Mouse (Mus musculus): Measurements from ENCODE around the gene Reck. TPM values are rescaled to one million over a fixed set of nuclear protein-coding genes. Genes with fewer than 3 reads are reported as not detected.
A peak's percentile ranks its signal among the peaks of the same experiment; 100 is the strongest.

Gene Reck
- polyA plus RNA-seq, 1 experiment from 2014 or later = 11.9 TPM

DNA sequence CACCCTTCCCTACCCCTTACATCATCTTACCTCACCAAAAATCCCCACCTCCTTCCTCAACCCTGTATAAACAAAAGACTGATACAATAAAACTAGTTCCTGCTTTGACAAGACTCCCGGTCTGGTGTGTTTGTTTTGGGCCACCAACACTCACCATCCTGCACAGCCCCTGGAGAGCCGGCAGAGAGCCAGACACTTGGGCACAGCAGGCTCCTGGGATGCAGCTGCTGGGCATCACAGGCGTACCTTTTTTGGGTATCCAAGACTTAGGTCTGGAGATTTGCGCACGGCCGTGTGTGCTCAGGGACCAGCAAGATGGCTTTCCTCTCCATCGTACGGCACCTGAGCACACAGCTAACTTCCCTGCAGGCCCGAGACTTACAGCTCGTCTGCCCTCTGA, 15.4 kb upstream of the Reck start:
- ATAC-seq (ENCODE audit: low FRiP score) = no peak
- Histone ChIP-seq H3K4me1 (ENCODE audit: control insufficient read depth, insufficient read depth, low read length) (no peaks in the 10 kb centered on the region), H3K4me3 (ENCODE audit: low read depth, low read length) (no peak overlapping the region), H3K36me3 (ENCODE audit: control insufficient read depth, insufficient read depth, low read length) (no peaks in the 10 kb centered on the region), H3K4me2 (no peak overlapping the region), H3K9me3 (ENCODE audit: control insufficient read depth, low read length) (no peaks in the 10 kb centered on the region), H3K27me3 (ENCODE audit: control insufficient read depth, insufficient read depth, low read length) (no peaks in the 10 kb centered on the region), H3K9ac (ENCODE audit: low read length) (no peak overlapping the region), H3K27ac (ENCODE audit: low read depth, low read length) (no peak overlapping the region)
- 83% methylated on average over 10 of the region's 10 CpGs for WGBS
- peak; percentile 35 for DNase-seq (ENCODE audit: low spot score, missing footprints)

DNA sequence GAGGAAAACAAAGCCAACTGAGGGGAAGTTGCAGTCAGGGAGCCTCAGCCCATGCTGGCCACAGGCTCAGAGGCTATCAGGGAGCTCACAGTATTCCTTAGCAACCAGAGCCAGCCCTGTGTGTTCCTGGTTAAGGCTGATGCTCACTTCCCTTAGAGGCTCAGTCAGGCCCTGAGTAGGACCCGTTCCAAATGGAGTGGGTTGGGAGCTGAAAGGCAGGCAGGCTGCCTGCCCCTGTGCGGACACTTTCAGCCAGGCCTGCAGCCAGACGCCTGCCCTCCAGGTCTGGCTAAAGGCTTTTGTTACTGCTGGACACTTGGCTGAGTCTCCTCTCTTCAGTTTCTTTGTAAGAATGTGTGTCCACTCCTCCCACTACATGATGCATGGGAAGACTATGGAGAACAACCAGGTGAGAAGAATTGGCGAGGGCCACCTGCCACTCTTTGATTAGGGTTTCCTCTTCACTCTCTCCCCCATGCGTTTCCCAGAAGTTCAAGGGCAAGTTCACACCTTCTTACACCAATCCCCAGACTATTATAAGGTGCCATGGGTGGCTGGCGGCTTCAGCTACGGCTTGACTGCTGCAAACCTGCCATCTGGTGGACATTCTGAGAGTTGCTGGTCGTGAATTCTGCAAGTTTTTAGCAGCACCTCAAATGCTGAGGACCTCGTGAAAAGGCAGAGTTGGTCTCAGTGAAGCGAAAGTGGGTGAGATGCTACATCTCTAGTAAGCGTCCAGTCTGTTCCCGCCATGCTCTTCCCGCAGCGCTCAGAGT, 14.4 kb upstream of the Reck start:
- no peaks in the 10 kb centered on the region for H3K27me3 ChIP-seq (ENCODE audit: control insufficient read depth, insufficient read depth, low read length)
- H3K4me1 ChIP-seq (ENCODE audit: control insufficient read depth, insufficient read depth, low read length) = no peaks in the 10 kb centered on the region
- WGBS = 17% methylated on average over 14 of the region's 14 CpGs
- no peak overlapping the region for H3K4me2 ChIP-seq
- H3K9ac ChIP-seq (ENCODE audit: low read length) = no peak overlapping the region
- no peak overlapping the region for H3K4me3 ChIP-seq (ENCODE audit: low read depth, low read length)
- H3K36me3 ChIP-seq (ENCODE audit: control insufficient read depth, insufficient read depth, low read length) = no peaks in the 10 kb centered on the region
- no peaks in the 10 kb centered on the region for H3K9me3 ChIP-seq (ENCODE audit: control insufficient read depth, low read length)
- ATAC-seq (ENCODE audit: low FRiP score) = no peak
- no peak overlapping the region for H3K27ac ChIP-seq (ENCODE audit: low read depth, low read length)
- peak; percentile 98 for DNase-seq (ENCODE audit: low spot score, missing footprints)

DNA sequence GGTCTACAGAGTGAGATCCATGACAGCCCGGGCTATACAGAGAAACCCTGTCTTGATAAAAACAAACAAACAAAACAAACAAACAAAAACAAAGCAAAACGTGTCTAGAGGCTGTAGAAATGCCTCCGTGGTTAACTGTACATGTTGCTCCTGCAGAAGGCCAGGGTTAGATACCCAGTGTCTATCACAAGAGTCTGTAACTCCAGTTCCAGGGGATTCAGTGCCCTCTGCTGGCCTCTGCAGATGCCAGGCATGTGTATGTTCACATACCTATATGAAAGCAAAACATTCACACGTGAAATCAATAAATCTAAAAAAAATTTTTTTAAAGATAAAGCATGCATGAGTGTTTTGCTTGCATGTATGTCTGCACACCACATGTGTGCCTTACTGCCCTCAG, 12.0 kb upstream of the Reck start:
- DNase-seq (ENCODE audit: low spot score, missing footprints) (no peak), ATAC-seq (ENCODE audit: low FRiP score) (no peak)
- no peak overlapping the region for H3K27ac ChIP-seq (ENCODE audit: low read depth, low read length)
- H3K27me3 ChIP-seq (ENCODE audit: control insufficient read depth, insufficient read depth, low read length) = no peaks in the 10 kb centered on the region
- no peaks in the 10 kb centered on the region for H3K36me3 ChIP-seq (ENCODE audit: control insufficient read depth, insufficient read depth, low read length)
- H3K9ac ChIP-seq (ENCODE audit: low read length) = no peak overlapping the region
- H3K9me3 ChIP-seq (ENCODE audit: control insufficient read depth, low read length) = no peaks in the 10 kb centered on the region
- H3K4me3 ChIP-seq (ENCODE audit: low read depth, low read length) = no peak overlapping the region
- WGBS = 61% methylated on average over 4 of the region's 4 CpGs
- no peaks in the 10 kb centered on the region for H3K4me1 ChIP-seq (ENCODE audit: control insufficient read depth, insufficient read depth, low read length)
- no peak overlapping the region for H3K4me2 ChIP-seq

- WGBS = 83% methylated on average over 10 of the region's 10 CpGs
- no peaks in the 10 kb centered on the region for H3K36me3 ChIP-seq (ENCODE audit: control insufficient read depth, insufficient read depth, low read length)
- H3K9me3 ChIP-seq (ENCODE audit: control insufficient read depth, low read length) = no peaks in the 10 kb centered on the region
- no peaks in the 10 kb centered on the region for H3K27me3 ChIP-seq (ENCODE audit: control insufficient read depth, insufficient read depth, low read length)
- H3K27ac ChIP-seq (ENCODE audit: low read depth, low read length) = no peak overlapping the region
- DNase-seq (ENCODE audit: low spot score, missing footprints) (no peak), ATAC-seq (ENCODE audit: low FRiP score) (no peak)
- no peak overlapping the region for H3K4me2 ChIP-seq
- H3K4me3 ChIP-seq (ENCODE audit: low read depth, low read length) = no peak overlapping the region
- no peak overlapping the region for H3K9ac ChIP-seq (ENCODE audit: low read length)
- H3K4me1 ChIP-seq (ENCODE audit: control insufficient read depth, insufficient read depth, low read length) = 0 out of 2 replicates have a peak, but pooled peaks cover 1% of the 10 kb centered on the region
Measured at GRCm38 (mm10) chr4:43869821-43870220, 5.5 kb upstream of the Reck start.

DNA sequence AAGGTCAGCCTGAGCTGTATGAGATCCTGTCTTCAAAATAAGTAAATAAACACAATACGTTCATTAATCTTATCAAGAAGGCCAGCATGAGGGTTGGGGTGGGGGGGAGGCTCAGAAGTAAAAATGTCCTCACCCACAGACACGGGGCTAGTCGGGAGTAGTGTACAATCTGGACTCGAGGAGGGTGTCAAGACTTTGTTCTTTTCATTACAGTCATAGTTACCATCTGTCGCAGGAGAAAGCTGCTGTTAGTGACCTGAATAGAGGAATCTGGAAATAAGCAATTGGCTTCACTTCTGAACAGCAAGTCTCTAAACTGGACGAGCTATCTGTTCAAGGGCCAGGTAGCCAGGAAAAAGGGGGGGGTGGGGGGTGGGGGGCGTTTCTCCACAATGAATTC, 829 bp upstream of the Reck start:
- Histone ChIP-seq H3K4me1 (ENCODE audit: control insufficient read depth, insufficient read depth, low read length) (peaks cover 20% of the 10 kb centered on the region; the same call in 1 of the 2 replicates), H3K27ac (ENCODE audit: low read depth, low read length) (no peak overlapping the region), H3K36me3 (ENCODE audit: control insufficient read depth, insufficient read depth, low read length) (no peaks in the 10 kb centered on the region), H3K4me2 (peak overlapping the region; percentile 95), H3K4me3 (ENCODE audit: low read depth, low read length) (peak overlapping the region; percentile 89), H3K9me3 (ENCODE audit: control insufficient read depth, low read length) (no peaks in the 10 kb centered on the region), H3K9ac (ENCODE audit: low read length) (peak overlapping the region; percentile 90), H3K27me3 (ENCODE audit: control insufficient read depth, insufficient read depth, low read length) (no peaks in the 10 kb centered on the region)
- DNase-seq (ENCODE audit: low spot score, missing footprints) (no peak), ATAC-seq (ENCODE audit: low FRiP score) (no peak)
- whole genome bisulfite sequencing = 63% methylated on average over 7 of the region's 7 CpGs

- H3K36me3 ChIP-seq (ENCODE audit: control insufficient read depth, insufficient read depth, low read length) = no peaks in the 10 kb centered on the region
- no peaks in the 10 kb centered on the region for H3K27me3 ChIP-seq (ENCODE audit: control insufficient read depth, insufficient read depth, low read length)
- peaks cover 20% of the 10 kb centered on the region; the same call in 1 of the 2 replicates for H3K4me1 ChIP-seq (ENCODE audit: control insufficient read depth, insufficient read depth, low read length)
- ATAC-seq (ENCODE audit: low FRiP score) = peak; percentile 65; the same call in 1 of the 2 replicates
- WGBS = under 1% methylated on average over 20 of the region's 20 CpGs
- peak overlapping the region; percentile 90 for H3K9ac ChIP-seq (ENCODE audit: low read length)
- DNase-seq (ENCODE audit: low spot score, missing footprints) = peak; percentile 94
- H3K4me2 ChIP-seq = peak overlapping the region; percentile 95
- H3K9me3 ChIP-seq (ENCODE audit: control insufficient read depth, low read length) = no peaks in the 10 kb centered on the region
- H3K4me3 ChIP-seq (ENCODE audit: low read depth, low read length) = peak overlapping the region; percentile 89
- H3K27ac ChIP-seq (ENCODE audit: low read depth, low read length) = no peak overlapping the region
Measured at GRCm38 (mm10) chr4:43875919-43876411, 635 bp downstream of the Reck start.

DNA sequence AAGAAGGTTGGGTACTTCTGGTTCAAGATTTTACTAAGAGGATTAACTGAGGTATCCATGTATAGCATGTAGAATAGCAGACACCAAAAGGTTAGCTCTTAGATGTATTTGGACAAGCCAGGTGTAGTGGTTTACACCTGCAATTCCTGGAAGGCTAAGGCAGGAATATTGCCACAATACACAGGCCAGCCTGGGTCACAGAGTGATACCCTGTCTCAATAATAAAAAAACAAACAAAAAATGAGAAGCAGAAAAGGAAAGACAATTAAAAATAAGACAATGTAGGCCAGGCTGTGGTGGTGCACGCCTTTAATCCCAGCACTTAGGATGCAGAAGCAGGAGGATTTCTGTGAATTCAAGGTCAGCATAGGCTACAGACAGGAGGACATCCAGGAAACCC, 1.9 kb downstream of the Reck start:
- peaks cover 20% of the 10 kb centered on the region; the same call in 1 of the 2 replicates for H3K4me1 ChIP-seq (ENCODE audit: control insufficient read depth, insufficient read depth, low read length)
- ATAC-seq (ENCODE audit: low FRiP score) = no peak
- no peak overlapping the region for H3K9ac ChIP-seq (ENCODE audit: low read length)
- 100% methylated on average over 1 of the region's 1 CpGs for WGBS
- H3K4me3 ChIP-seq (ENCODE audit: low read depth, low read length) = no peak overlapping the region
- H3K4me2 ChIP-seq = no peak overlapping the region
- peak; percentile 69 for DNase-seq (ENCODE audit: low spot score, missing footprints)
- H3K27ac ChIP-seq (ENCODE audit: low read depth, low read length) = no peak overlapping the region
- H3K9me3 ChIP-seq (ENCODE audit: control insufficient read depth, low read length) = no peaks in the 10 kb centered on the region
- H3K36me3 ChIP-seq (ENCODE audit: control insufficient read depth, insufficient read depth, low read length) = no peaks in the 10 kb centered on the region
- no peaks in the 10 kb centered on the region for H3K27me3 ChIP-seq (ENCODE audit: control insufficient read depth, insufficient read depth, low read length)

DNA sequence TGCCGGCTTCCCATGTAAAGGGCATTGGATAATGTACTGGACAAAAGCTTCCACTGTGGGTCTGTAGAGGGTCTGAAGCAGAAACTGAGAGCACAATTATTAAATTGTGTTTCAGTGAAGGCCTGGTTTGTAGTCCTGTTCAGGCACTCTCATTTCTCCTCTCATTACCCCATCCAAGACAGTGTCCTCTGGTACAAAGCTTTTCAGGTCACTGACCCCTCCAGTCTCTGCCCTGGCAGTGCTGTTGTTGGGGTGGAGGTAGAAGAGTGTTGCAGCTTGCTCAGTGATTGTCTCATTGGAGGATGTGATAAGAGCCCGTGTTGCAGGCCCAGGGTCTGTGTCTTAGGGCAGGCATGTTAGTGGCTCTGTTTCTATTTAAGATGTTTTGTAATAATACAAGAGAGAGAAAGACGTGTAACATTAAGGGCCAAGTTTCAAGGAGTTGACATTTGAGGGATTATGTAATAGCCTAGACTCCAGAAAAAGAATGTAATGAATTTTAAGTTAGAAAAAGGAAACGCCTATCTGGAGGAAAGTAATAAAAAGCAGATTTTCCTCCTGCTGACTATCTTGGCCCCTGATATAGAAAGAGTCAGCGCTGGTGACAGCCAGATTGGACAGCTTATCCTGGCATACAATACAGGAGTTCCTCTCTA, 2.9 kb downstream of the Reck start:
- Histone ChIP-seq H3K9me3 (ENCODE audit: control insufficient read depth, low read length) (no peaks in the 10 kb centered on the region), H3K4me3 (ENCODE audit: low read depth, low read length) (no peak overlapping the region), H3K36me3 (ENCODE audit: control insufficient read depth, insufficient read depth, low read length) (no peaks in the 10 kb centered on the region), H3K9ac (ENCODE audit: low read length) (no peak overlapping the region), H3K4me1 (ENCODE audit: control insufficient read depth, insufficient read depth, low read length) (peaks cover 20% of the 10 kb centered on the region; the same call in 1 of the 2 replicates), H3K27ac (ENCODE audit: low read depth, low read length) (no peak overlapping the region), H3K27me3 (ENCODE audit: control insufficient read depth, insufficient read depth, low read length) (no peaks in the 10 kb centered on the region), H3K4me2 (no peak overlapping the region)
- DNase-seq (ENCODE audit: low spot score, missing footprints) (no peak), ATAC-seq (ENCODE audit: low FRiP score) (no peak)
- WGBS = 21% methylated on average over 5 of the region's 5 CpGs

- ATAC-seq (ENCODE audit: low FRiP score) (no peak), DNase-seq (ENCODE audit: low spot score, missing footprints) (no peak)
- 79% methylated on average over 6 of the region's 6 CpGs for WGBS
- Histone ChIP-seq H3K4me3 (ENCODE audit: low read depth, low read length) (no peak overlapping the region), H3K9me3 (ENCODE audit: control insufficient read depth, low read length) (no peaks in the 10 kb centered on the region), H3K36me3 (ENCODE audit: control insufficient read depth, insufficient read depth, low read length) (no peaks in the 10 kb centered on the region), H3K4me2 (no peak overlapping the region), H3K27ac (ENCODE audit: low read depth, low read length) (no peak overlapping the region), H3K4me1 (ENCODE audit: control insufficient read depth, insufficient read depth, low read length) (peaks cover 23% of the 10 kb centered on the region; the same call in 1 of the 2 replicates), H3K9ac (ENCODE audit: low read length) (no peak overlapping the region), H3K27me3 (ENCODE audit: control insufficient read depth, insufficient read depth, low read length) (no peaks in the 10 kb centered on the region)
Measured at GRCm38 (mm10) chr4:43879566-43879965, 4.2 kb downstream of the Reck start.
